Mouse (Mus musculus) right cerebral cortex, postnatal 4 days (tissue): ENCODE measurements around the gene Grik3.
A peak's percentile ranks its signal among the peaks of the same experiment; 100 is the strongest.
"Not testable (repeated sequence)": the region's sequence is repeated elsewhere in the genome, so short reads cannot be mapped to it uniquely, and the experiment has no call there.

Experiments
- DNase-seq: peaks from one replicate; pipeline ENCODE4 v3.0.0-alpha.2; 2022

The Grik3 gene

GRCm38 (mm10) chr4:125600642-125601041 lies 110.1 kb downstream of the Grik3 start:
- no peak for DNase-seq

- no peak for DNase-seq
These were observed 110.8 kb downstream of the Grik3 start for GRCm38 (mm10) chr4:125601301-125601700.

- DNase-seq, result no peak
These were observed 114.0 kb downstream of the Grik3 start for GRCm38 (mm10) chr4:125604494-125604893.

- no peak for DNase-seq
These were observed 115.6 kb downstream of the Grik3 start for GRCm38 (mm10) chr4:125606147-125606546.

- DNase-seq, result no peak
These were observed 117.0 kb downstream of the Grik3 start for GRCm38 (mm10) chr4:125607397-125608042.

- DNase-seq, result not testable (repeated sequence)
These were observed 118.4 kb downstream of the Grik3 start for GRCm38 (mm10) chr4:125608896-125609295.

GRCm38 (mm10) chr4:125609320-125610306 lies 119.1 kb downstream of the Grik3 start:
- no peak for DNase-seq

- no peak for DNase-seq
These were observed 127.4 kb downstream of the Grik3 start for GRCm38 (mm10) chr4:125617851-125618250.

GRCm38 (mm10) chr4:125618524-125619320 lies 128.2 kb downstream of the Grik3 start:
- no peak for DNase-seq

GRCm38 (mm10) chr4:125624885-125625678 lies 134.6 kb downstream of the Grik3 start:
- DNase-seq, result no peak

- DNase-seq, result peak; percentile 54
These were observed 139.0 kb downstream of the Grik3 start for GRCm38 (mm10) chr4:125629544-125629943.

- no peak for DNase-seq
These were observed 144.5 kb downstream of the Grik3 start for GRCm38 (mm10) chr4:125635037-125635436.

GRCm38 (mm10) chr4:125636616-125637304 lies 146.3 kb downstream of the Grik3 start:
- DNase-seq, result no peak

GRCm38 (mm10) chr4:125637364-125637763 lies 146.9 kb downstream of the Grik3 start:
- no peak for DNase-seq

GRCm38 (mm10) chr4:125640520-125640919 lies 150.0 kb downstream of the Grik3 start:
- no peak for DNase-seq

GRCm38 (mm10) chr4:125640921-125641663 lies 150.6 kb downstream of the Grik3 start:
- DNase-seq, result no peak

- DNase-seq, result peak; percentile 34
These were observed 154.4 kb downstream of the Grik3 start for GRCm38 (mm10) chr4:125644581-125645568.

- no peak for DNase-seq
These were observed 161.3 kb downstream of the Grik3 start for GRCm38 (mm10) chr4:125651676-125652246.

GRCm38 (mm10) chr4:125656031-125656430 lies 165.5 kb downstream of the Grik3 start:
- no peak for DNase-seq
